Mouse (Mus musculus) lung, adult 2 months (tissue): ENCODE results near the gene Arl2bp.

Source experiments
- CTCF ChIP-seq: fragments of 200-500 bp; IDR thresholded peaks from 2 replicates; pipeline ENCODE4 v1.5.1; 2011; ENCODE audit warnings: mild to moderate bottlenecking, low read length, control low read depth; ENCODE audit not compliant: insufficient read depth
- POLR2A ChIP-seq: fragments of 200-500 bp; IDR thresholded peaks from 2 replicates; pipeline ENCODE4 v1.6.1; 2011; ENCODE audit warnings: low read depth, mild to moderate bottlenecking, control low read depth, low read length, borderline replicate concordance; ENCODE audit errors: extremely low read depth

GRCm38 (mm10) chr8:94658031-94658430 lies 8.4 kb upstream of the Arl2bp start:
- TF ChIP-seq POLR2A = no peak
- TF ChIP-seq CTCF = no peak
